Mouse (Mus musculus): ENCODE measurements around the gene Glp2r. TPM values are rescaled to one million over a fixed set of nuclear protein-coding genes. Genes with fewer than 3 reads are reported as not detected.

The Glp2r gene
- total RNA-seq, 1 experiment from 2014 or later = not detected

GRCm38 (mm10) chr11:67648651-67649407 lies 122.1 kb downstream of the Glp2r start:
- ATAC-seq (ENCODE audit: extremely low read depth, insufficient number of reproducible peaks, low FRiP score, poor library complexity, severe bottlenecking) = no peak

- peak; percentile 53; the same call in 1 of the 2 replicates for ATAC-seq (ENCODE audit: extremely low read depth, insufficient number of reproducible peaks, low FRiP score, poor library complexity, severe bottlenecking)
Measured at GRCm38 (mm10) chr11:67647745-67648144, 123.2 kb downstream of the Glp2r start.

DNA sequence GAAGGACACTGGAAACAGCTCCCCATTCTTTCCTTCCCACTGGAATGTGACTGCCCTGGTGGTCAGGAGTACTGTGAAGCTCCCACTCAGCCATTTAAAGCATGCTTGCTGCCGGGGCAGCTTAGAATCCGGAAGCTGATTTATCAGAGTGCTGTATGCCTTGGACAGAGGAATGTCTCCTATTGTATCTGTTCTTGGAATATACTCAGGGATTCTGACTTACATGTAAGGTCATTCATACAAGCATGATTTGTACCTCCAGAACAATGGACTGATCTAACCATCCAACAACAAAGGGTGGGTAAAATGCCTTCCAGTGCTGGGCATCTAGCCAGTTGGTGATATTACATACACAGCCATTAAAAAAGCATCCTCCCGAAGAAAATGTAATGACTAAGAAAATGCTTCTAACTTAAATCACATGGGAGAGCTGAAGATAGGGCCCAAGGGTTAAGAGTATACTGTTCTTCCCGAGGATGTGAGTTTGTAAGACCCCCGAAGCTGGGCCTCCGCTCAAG lies 126.3 kb downstream of the Glp2r start:
- no peak for ATAC-seq (ENCODE audit: extremely low read depth, insufficient number of reproducible peaks, low FRiP score, poor library complexity, severe bottlenecking)

- ATAC-seq (ENCODE audit: extremely low read depth, insufficient number of reproducible peaks, low FRiP score, poor library complexity, severe bottlenecking) = no peak
Measured at GRCm38 (mm10) chr11:67643465-67643864, 127.5 kb downstream of the Glp2r start.

DNA sequence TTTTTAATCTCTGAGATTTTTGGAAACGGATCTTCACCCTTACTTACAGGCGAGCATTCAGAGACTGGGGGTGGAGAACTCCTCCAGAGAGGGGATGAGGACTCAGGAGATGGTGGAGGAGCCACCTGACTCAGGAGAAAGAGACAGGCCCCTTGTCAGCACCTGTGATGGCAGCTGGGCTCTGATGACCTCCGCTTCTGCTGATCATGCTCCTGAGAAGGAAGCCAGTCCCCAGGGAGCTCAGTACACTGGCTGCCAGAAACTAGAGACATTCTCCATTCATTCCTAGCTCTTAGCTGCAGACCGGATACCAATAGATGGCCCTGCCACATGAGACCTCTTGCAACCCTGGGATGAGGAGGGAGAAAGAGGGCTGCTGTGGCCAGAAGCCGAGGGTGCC lies 128.1 kb downstream of the Glp2r start:
- ATAC-seq (ENCODE audit: extremely low read depth, insufficient number of reproducible peaks, low FRiP score, poor library complexity, severe bottlenecking) = no peak

GRCm38 (mm10) chr11:67642421-67642820 lies 128.5 kb downstream of the Glp2r start:
- no peak for ATAC-seq (ENCODE audit: extremely low read depth, insufficient number of reproducible peaks, low FRiP score, poor library complexity, severe bottlenecking)

GRCm38 (mm10) chr11:67640299-67640698 lies 130.7 kb downstream of the Glp2r start:
- no peak for ATAC-seq (ENCODE audit: extremely low read depth, insufficient number of reproducible peaks, low FRiP score, poor library complexity, severe bottlenecking)

GRCm38 (mm10) chr11:67638401-67638800 lies 132.6 kb downstream of the Glp2r start:
- ATAC-seq (ENCODE audit: extremely low read depth, insufficient number of reproducible peaks, low FRiP score, poor library complexity, severe bottlenecking) = no peak

DNA sequence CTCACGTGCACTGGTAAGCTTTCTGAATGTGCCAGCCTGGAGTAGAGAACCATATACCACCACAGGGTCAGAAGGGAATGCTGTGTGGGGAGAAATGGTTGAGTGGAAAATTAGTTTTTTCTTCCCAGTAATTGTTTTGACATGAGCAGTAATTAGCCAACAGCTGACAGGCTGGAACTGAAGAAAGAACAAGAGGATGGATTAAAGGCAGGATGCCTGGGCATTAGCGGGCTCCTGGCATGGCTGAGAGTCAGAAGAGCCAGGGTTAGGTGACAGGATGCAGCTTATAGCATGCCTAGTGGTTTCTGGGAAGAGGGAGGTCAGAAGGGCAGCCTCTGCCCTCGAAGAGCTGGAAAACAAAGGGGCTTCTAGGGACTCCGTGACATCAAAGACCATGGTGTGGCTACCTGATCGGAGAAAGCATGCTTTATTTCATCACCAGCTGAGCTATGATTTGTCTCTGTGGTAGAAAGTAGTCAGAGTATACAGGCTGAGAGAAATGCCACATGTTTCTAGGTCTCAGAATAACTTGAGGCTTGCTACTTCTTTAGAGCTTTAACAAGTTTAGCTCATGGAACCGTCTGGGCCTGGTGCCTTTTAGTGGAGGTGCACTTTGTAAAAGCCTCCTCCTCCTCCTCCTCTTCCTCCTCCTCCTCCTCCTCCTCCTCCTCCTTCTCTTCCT lies 133.9 kb downstream of the Glp2r start:
- no peak for ATAC-seq (ENCODE audit: extremely low read depth, insufficient number of reproducible peaks, low FRiP score, poor library complexity, severe bottlenecking)

DNA sequence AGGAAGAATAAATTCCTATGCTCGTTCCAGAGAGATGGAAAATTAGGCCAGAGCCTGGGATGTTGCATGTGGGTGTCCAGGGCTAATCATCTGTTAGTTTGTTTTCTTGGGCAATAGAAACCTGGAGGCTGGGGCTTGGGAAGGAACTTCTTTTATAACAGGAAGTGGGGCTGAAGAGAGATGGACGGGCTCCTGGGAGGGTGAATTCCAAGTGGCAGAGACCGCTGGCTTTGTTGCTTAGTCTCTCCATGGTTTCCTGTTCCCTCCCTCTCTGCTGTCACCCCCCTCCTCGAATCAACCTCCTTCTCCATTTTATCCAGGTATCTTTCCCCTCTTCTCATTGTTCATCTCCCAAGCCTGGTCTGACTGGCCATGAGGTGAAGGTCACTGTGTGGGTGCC lies 134.8 kb downstream of the Glp2r start:
- ATAC-seq (ENCODE audit: extremely low read depth, insufficient number of reproducible peaks, low FRiP score, poor library complexity, severe bottlenecking) = no peak

DNA sequence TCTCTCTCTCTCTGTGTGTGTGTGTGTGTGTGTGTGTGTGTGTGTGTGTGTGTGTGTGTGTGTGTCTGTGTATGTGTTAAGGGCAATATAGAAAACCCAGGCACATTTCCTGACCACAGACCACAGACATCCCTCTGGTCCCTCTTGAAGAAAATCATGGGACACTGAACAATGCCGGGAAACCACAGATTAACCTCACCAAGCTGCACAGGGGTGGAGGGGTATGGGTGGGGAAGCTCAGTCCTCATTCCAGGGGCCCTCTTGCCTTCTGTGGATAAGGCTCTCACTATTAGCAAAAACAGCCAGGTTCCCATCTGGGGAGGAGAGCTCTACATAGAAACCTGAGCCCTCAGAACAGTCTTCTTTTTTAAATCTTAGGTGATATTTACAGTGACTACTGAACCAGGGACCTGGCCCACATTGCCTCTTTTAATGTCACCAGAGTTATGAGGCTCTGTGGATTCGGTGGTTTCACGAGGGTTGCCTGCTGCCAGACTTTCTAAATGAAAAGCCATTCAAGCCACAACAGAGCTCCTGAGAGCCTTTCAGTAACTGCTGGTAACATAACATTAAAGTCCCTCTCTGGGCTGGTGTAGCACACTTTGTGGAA lies 137.2 kb downstream of the Glp2r start:
- no peak for ATAC-seq (ENCODE audit: extremely low read depth, insufficient number of reproducible peaks, low FRiP score, poor library complexity, severe bottlenecking)

DNA sequence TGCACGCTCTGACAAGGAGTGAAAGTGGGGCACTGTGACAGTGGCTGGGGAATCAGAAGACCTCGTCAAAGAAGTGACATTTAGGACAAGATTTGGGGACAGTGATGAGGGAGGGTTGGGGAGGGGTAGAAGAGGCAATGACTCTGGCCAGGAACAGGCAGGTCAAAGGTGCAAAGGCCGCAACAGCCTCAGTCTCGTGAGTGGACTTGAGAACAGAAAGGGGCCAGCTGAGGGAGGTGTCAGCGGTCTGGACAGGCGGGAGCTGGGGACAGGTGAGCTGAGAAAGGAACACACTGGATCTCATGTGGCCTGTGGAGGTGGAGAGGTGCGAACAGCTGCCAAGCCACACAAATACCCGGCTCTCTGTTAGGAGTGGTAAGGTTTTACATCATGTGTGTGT lies 138.0 kb downstream of the Glp2r start:
- ATAC-seq (ENCODE audit: extremely low read depth, insufficient number of reproducible peaks, low FRiP score, poor library complexity, severe bottlenecking) = no peak

DNA sequence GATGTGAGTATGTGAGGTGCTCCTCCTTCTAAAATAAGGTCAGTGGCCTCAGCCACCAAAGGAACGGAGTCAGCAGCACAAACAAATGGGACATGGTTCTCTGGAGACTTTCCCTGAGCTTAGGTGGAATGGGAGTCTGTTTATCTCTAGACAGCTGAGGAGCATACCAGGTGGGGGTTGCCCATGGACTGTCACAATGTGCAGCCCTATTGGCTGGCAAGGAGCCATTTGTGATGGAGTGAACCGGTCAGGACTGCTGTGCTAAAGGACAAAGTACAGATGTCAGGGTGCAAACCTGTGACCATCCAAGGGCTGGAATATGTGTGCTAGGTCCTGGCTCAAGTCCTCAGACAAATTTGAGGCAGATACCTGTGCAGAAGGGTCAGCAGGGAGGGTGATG lies 142.4 kb downstream of the Glp2r start:
- no peak for ATAC-seq (ENCODE audit: extremely low read depth, insufficient number of reproducible peaks, low FRiP score, poor library complexity, severe bottlenecking)

DNA sequence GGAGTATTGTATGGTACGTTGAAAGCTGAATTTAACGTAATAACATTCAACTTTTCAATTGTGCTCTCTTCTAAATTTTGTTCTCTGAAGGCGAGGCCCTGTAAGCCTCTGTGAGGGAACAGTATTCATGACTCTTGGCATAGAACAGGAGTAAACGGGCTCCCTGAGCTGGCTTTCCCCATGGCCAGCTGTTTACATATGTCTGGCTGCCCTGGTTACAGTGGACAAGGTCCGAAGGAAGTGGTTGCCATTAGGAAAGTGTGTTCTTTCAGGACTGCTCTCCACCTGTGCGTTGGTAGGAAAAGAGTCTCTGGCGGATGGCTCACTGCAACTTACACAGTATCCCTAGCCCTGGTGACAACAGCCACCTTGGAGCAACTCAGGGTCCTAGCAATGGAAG lies 143.8 kb downstream of the Glp2r start:
- no peak for ATAC-seq (ENCODE audit: extremely low read depth, insufficient number of reproducible peaks, low FRiP score, poor library complexity, severe bottlenecking)

DNA sequence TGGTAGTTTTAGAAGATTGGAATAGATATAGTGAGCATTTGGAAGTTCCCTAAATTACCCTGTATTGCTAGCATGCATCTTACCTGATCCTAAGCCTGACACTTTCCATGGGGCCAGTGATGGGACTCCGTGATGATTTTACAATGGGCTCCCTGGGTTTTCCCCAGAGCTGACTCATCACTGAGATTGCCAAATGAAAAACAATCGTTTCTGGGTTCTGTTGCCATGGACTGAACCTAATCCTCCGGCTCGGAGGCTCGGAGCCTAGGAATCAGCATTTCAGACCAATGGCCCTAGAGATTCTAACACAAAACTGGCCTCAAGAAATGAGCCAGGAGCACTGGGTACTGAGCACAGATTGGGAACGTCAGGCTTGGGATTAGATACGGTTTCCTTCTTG lies 148.6 kb downstream of the Glp2r start:
- ATAC-seq (ENCODE audit: extremely low read depth, insufficient number of reproducible peaks, low FRiP score, poor library complexity, severe bottlenecking) = no peak

DNA sequence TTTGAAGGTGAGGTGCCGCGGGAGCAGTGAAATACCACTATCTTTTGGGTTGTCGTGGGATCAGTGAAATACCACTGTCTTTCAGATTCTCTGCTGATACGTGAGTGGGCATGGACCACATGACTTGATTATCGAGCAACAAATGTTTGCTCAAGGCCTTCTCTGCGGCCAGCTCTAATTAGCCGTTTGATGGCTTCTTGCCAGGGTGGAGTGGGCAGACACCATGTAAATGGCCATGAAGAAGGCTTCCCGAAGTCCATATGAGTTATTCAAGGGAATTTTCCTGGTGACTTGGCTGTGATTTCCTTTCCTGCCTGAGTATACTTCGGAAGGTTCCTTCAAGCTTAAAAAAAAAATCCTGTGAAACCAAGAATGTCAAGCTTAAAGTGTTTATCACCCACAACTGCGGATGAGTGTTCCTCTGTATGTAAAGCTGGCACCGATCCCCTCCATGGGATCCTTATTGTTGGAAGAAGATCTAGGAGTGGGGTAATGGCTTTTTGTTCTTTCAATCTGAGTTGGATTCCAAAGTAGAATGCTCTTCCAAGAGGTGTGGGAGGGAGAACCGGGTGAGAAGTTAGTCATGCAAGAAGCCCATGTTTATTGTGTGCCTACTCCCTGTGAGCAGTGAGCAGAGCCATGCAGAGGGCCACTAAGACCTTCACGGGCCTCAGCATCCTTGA lies 154.3 kb downstream of the Glp2r start:
- ATAC-seq (ENCODE audit: extremely low read depth, insufficient number of reproducible peaks, low FRiP score, poor library complexity, severe bottlenecking) = no peak

DNA sequence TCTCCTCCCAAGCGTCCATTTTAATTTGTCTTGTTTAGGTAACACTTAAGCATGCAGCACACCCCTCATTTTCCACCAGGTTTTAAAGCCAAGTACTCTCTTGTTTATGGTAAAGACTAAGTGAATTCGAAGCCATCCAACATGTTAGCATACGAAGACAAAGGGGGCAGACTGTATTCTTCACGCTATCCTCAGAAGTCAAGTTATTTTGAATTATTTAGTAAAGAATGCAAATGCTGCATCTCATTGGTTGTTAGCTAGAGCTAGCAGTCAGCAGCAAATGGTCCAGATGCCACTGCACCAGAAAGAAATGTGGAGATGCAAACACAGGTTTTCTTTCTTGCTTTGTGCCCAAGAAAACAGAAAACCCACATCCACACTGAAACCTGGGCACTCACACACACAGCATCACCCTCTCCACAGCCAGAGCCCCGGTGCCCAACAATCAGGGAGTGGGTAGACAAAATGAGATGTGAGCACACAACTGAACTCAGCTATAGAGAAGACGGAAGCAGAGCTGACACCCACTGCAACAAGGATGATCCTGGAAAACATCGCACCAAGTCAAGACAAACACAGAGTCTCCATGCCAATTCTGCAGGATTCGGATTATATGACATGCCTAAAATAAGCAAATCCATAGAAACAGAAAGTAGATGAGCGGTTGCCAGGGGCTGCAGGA lies 158.7 kb downstream of the Glp2r start:
- ATAC-seq (ENCODE audit: extremely low read depth, insufficient number of reproducible peaks, low FRiP score, poor library complexity, severe bottlenecking) = no peak

All from neutrophil, adult 5-6 weeks (primary cell).